Mouse (Mus musculus): ENCODE data around the gene 4930595D18Rik. TPM values are rescaled to one million over a fixed set of nuclear protein-coding genes. Genes with fewer than 3 reads are reported as not detected.

Gene 4930595D18Rik
- polyA plus RNA-seq, 1 experiment = not detected

DNA sequence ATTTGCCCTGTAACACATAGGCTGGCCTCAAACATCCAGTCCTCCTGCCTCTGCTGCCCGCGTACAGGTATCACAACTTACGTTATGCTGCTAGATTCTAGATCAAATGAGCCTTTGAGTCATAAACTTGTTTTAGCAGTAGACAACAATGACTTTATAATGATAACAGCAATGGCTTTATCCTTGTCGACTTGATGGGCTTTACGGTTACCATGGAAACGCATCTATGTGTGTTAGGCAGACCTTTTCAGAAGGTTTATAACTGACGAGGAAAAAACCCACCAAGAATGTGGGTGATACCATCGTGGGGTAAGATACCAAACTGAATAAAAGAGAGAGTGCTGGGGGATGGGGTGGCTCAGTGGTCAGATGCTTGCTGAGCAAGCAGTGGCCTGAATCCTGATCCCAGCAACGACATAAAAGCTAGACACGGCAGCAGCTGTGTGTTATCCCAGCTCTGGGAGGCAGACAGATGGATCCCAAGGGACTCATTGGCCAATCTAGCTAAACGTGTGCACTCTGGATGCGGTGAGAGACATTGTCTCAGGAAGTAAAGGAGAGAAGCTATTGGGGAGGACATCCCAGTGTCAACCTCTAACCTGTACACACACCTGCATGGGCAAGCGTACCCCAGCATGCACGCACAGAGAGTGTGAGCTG lies 59.6 kb downstream of the 4930595D18Rik start:
- Histone ChIP-seq H3K4me3 (ENCODE audit: low read depth, low read length) (no peak overlapping the region), H3K4me1 (ENCODE audit: control insufficient read depth, insufficient read depth, low read length) (no peaks in the 10 kb centered on the region), H3K9me3 (replicated peaks; ENCODE audit: control insufficient read depth, insufficient read depth, low read length, poor library complexity, severe bottlenecking) (no peaks in the 10 kb centered on the region), H3K27ac (ENCODE audit: insufficient read depth, low read length) (no peak overlapping the region), H3K27me3 (ENCODE audit: control insufficient read depth, insufficient read depth, low read length, poor library complexity, severe bottlenecking) (no peaks in the 10 kb centered on the region), H3K36me3 (ENCODE audit: control insufficient read depth, insufficient read depth, low read length, poor library complexity, severe bottlenecking) (no peaks in the 10 kb centered on the region), H3K9ac (ENCODE audit: low read depth, poor library complexity, severe bottlenecking) (no peak overlapping the region)
- TF ChIP-seq CTCF (IDR thresholded peaks at IDR 0.05; ENCODE audit: low read depth, low read length) (no peak), POLR2A (IDR thresholded peaks at IDR 0.05; ENCODE audit: insufficient read depth, low read length) (no peak), EP300 (IDR thresholded peaks at IDR 0.05; ENCODE audit: insufficient read depth, low read depth, low read length) (no peak)

- Histone ChIP-seq H3K27me3 (ENCODE audit: control insufficient read depth, insufficient read depth, low read length, poor library complexity, severe bottlenecking) (no peaks in the 10 kb centered on the region), H3K27ac (ENCODE audit: insufficient read depth, low read length) (no peak overlapping the region), H3K9ac (ENCODE audit: low read depth, poor library complexity, severe bottlenecking) (no peak overlapping the region), H3K4me3 (ENCODE audit: low read depth, low read length) (no peak overlapping the region), H3K4me1 (ENCODE audit: control insufficient read depth, insufficient read depth, low read length) (no peaks in the 10 kb centered on the region), H3K9me3 (replicated peaks; ENCODE audit: control insufficient read depth, insufficient read depth, low read length, poor library complexity, severe bottlenecking) (no peaks in the 10 kb centered on the region), H3K36me3 (ENCODE audit: control insufficient read depth, insufficient read depth, low read length, poor library complexity, severe bottlenecking) (no peaks in the 10 kb centered on the region)
- TF ChIP-seq EP300 (IDR thresholded peaks at IDR 0.05; ENCODE audit: insufficient read depth, low read depth, low read length) (no peak), POLR2A (IDR thresholded peaks at IDR 0.05; ENCODE audit: insufficient read depth, low read length) (no peak), CTCF (IDR thresholded peaks at IDR 0.05; ENCODE audit: low read depth, low read length) (peak; percentile 92)
Measured at GRCm38 (mm10) chr12:111122332-111122852, 61.9 kb downstream of the 4930595D18Rik start.

DNA sequence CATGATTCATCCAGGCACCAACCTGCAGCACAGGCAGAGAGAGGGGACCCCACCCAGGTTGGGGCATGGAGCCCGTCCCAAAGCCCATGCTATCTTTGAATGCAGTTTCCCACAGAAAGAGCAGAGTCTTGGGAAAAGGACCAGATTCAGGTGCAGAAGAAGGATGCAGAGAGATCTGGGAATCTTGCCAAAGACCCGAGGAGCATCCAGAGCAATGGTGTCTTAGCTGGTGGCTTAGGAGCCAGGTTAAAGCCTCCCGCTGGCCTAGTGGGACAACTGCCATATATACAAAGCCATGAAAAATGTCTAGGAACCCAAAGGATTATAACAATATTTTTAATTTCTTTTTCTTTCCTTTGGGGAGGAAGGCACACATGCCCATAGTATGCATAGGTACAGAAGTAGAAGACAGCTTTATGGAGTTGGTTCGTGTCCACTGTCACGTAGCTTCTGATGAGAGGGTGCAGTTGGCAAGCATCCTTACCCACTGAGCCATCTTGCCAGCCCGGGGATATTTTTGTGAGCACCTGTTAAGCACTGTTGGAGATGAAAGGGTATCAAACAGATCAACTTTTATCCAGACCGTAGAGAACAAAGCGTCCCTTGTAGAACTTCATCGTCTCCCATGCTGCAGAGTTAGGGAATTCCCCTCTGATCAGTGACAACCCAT lies 63.2 kb downstream of the 4930595D18Rik start:
- H3K9me3 ChIP-seq (replicated peaks; ENCODE audit: control insufficient read depth, insufficient read depth, low read length, poor library complexity, severe bottlenecking) = no peaks in the 10 kb centered on the region
- no peak overlapping the region for H3K27ac ChIP-seq (ENCODE audit: insufficient read depth, low read length)
- TF ChIP-seq EP300 (IDR thresholded peaks at IDR 0.05; ENCODE audit: insufficient read depth, low read depth, low read length) (no peak), CTCF (IDR thresholded peaks at IDR 0.05; ENCODE audit: low read depth, low read length) (no peak), POLR2A (IDR thresholded peaks at IDR 0.05; ENCODE audit: insufficient read depth, low read length) (no peak)
- H3K36me3 ChIP-seq (ENCODE audit: control insufficient read depth, insufficient read depth, low read length, poor library complexity, severe bottlenecking) = no peaks in the 10 kb centered on the region; the same call in 1 of the 2 replicates
- no peaks in the 10 kb centered on the region for H3K4me1 ChIP-seq (ENCODE audit: control insufficient read depth, insufficient read depth, low read length)
- no peak overlapping the region for H3K4me3 ChIP-seq (ENCODE audit: low read depth, low read length)
- H3K27me3 ChIP-seq (ENCODE audit: control insufficient read depth, insufficient read depth, low read length, poor library complexity, severe bottlenecking) = no peaks in the 10 kb centered on the region
- no peak overlapping the region for H3K9ac ChIP-seq (ENCODE audit: low read depth, poor library complexity, severe bottlenecking)

DNA sequence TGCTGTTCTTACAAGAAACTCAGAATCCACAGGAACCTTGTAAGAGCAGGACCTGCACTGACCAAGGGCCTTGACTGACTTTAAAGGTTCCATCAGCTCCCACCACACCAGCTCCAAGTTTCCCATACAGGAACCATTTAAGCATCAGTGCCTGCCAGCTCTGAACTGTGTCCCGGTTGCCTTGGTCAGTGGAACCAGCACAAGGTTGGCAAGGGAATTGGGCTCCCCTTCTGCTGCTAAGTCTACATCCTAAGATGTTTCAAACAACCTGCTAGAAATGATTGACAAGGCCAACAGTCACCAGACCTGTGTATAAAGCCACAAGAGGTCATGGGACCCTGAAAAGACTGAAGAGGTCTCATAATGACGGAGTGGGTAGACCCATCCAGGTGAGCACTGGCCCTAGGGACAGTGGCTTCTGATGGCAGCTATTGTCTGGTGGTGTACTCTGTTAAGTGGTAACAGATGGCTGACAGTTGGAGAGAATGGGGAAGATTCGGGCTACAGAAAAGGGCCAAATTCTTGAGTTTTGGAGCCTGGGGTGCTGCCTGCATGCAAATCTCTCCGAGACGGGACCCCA lies 64.7 kb downstream of the 4930595D18Rik start:
- H3K27me3 ChIP-seq (ENCODE audit: control insufficient read depth, insufficient read depth, low read length, poor library complexity, severe bottlenecking) = no peaks in the 10 kb centered on the region
- TF ChIP-seq POLR2A (IDR thresholded peaks at IDR 0.05; ENCODE audit: insufficient read depth, low read length) = no peak
- TF ChIP-seq EP300 (IDR thresholded peaks at IDR 0.05; ENCODE audit: insufficient read depth, low read depth, low read length) = no peak
- TF ChIP-seq CTCF (IDR thresholded peaks at IDR 0.05; ENCODE audit: low read depth, low read length) = no peak
- H3K4me1 ChIP-seq (ENCODE audit: control insufficient read depth, insufficient read depth, low read length) = no peaks in the 10 kb centered on the region
- H3K36me3 ChIP-seq (ENCODE audit: control insufficient read depth, insufficient read depth, low read length, poor library complexity, severe bottlenecking) = no peaks in the 10 kb centered on the region; the same call in 1 of the 2 replicates
- H3K27ac ChIP-seq (ENCODE audit: insufficient read depth, low read length) = no peak overlapping the region
- H3K9me3 ChIP-seq (replicated peaks; ENCODE audit: control insufficient read depth, insufficient read depth, low read length, poor library complexity, severe bottlenecking) = no peaks in the 10 kb centered on the region
- H3K4me3 ChIP-seq (ENCODE audit: low read depth, low read length) = no peak overlapping the region
- H3K9ac ChIP-seq (ENCODE audit: low read depth, poor library complexity, severe bottlenecking) = no peak overlapping the region

DNA sequence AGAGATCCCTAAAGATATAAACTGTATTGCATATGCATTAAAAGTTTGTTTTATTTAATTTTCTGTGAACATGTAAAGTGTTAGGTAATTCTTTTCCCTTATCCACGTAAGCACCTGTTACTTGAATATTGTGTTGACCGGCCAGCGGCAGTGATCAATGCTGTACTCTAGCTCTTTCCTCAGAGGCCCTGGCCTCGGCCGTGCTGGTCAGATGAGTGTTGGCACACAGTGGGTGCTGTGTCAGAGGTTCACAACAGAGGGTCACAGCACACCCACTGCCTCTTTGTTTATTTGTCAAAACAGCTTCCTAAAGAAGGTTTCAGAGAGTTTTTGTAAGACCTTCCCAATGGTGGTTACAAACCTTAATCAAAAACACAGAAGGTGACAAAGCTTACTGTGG lies 69.7 kb downstream of the 4930595D18Rik start:
- Histone ChIP-seq H3K36me3 (ENCODE audit: control insufficient read depth, insufficient read depth, low read length, poor library complexity, severe bottlenecking) (peaks cover 6% of the 10 kb centered on the region), H3K9ac (ENCODE audit: low read depth, poor library complexity, severe bottlenecking) (no peak overlapping the region), H3K9me3 (replicated peaks; ENCODE audit: control insufficient read depth, insufficient read depth, low read length, poor library complexity, severe bottlenecking) (no peaks in the 10 kb centered on the region), H3K27ac (ENCODE audit: insufficient read depth, low read length) (no peak overlapping the region), H3K4me1 (ENCODE audit: control insufficient read depth, insufficient read depth, low read length) (no peaks in the 10 kb centered on the region), H3K27me3 (ENCODE audit: control insufficient read depth, insufficient read depth, low read length, poor library complexity, severe bottlenecking) (no peaks in the 10 kb centered on the region), H3K4me3 (ENCODE audit: low read depth, low read length) (no peak overlapping the region)
- TF ChIP-seq POLR2A (IDR thresholded peaks at IDR 0.05; ENCODE audit: insufficient read depth, low read length) (no peak), CTCF (IDR thresholded peaks at IDR 0.05; ENCODE audit: low read depth, low read length) (no peak), EP300 (IDR thresholded peaks at IDR 0.05; ENCODE audit: insufficient read depth, low read depth, low read length) (no peak)
